Mouse (Mus musculus): ENCODE measurements at regions not wholly inside any gene's neighbourhood (a gene's known extent, or its start where the extent isn't known, plus 50 kb on each side); places are given as distances from the start of the nearest gene placed in this dataset.

- TF ChIP-seq POLR2A (IDR thresholded peaks at IDR 0.05; ENCODE audit: insufficient read depth, low read depth, low read length) (no peak), CTCF (IDR thresholded peaks at IDR 0.05; ENCODE audit: insufficient read depth, low read depth, low read length) (0 out of 2 replicates have a peak, but pooled peaks have one; percentile 26)
Observed at GRCm38 (mm10) chr5:106274617-106275016, 183.3 kb downstream of the Barhl2 start.
